Mouse (Mus musculus): ENCODE measurements around the gene Ahsg. TPM values are rescaled to one million over a fixed set of nuclear protein-coding genes. Genes with fewer than 3 reads are reported as not detected.
"Not testable (repeated sequence)": the region's sequence is repeated elsewhere in the genome, so short reads cannot be mapped to it uniquely, and the experiment has no call there.

The Ahsg gene
- total RNA-seq, 2 experiments from 2014 or later = not detected

DNA sequence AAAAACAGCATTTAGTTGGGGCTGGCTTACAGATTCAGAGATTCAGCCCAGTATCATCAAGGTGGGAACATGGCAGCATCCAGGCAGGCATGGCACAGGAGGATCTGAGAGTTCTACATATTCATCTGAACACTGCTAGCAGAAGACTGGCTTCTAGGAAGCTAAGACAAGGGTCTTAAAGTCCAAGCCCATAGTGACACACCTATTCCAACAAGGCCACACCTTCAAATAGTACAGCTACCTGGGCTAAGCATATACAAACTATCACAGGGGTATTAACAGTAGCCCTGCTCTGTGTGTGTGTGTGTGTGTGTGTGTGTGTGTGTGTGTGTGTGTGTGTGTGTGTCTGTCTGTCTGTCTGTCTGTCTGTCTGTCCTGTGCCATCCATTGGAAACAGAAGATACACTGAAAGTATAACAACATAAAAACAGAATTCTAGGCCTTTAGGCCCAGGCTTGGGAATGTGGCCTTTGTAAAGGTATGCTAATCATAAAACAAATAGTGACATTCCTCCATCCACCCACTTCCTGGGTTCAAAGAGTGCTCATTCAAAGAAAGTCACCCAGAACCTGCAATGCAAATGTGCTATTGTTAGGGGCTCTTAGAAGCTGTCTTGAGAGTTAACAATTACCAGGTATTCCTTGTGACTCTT is 50.9 kb downstream of the Ahsg start:
- not testable (repeated sequence) for DNase-seq

DNA sequence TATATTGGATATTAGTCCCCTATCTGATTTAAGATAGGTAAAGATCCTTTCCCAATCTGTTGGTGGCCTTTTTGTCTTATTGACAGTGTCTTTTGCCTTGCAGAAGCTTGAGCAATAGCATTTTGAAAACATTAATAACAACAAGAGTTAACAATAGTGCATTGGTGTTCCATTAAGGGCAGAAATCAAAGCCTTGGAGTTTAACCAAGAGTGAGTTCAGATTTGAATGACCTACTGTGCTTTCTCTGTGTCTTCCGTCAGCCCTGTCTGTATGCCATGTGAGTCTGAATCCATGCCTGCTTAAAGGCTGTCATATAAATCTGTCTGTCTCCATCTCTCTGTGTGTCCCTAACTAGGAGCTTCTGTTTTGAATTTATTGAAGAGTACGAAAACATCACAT is 56.3 kb downstream of the Ahsg start:
- DNase-seq = no peak

Other genes with a start within 250 kb of the Ahsg start
- 100 to 1,000 TPM; 211 TPM for gene Dgkg, start 234.1 kb upstream of the Ahsg start, total RNA-seq (2021)
- not detected for gene Crygs, start 79.7 kb upstream of the Ahsg start, total RNA-seq (2021)
- gene Tbccd1, start 33.6 kb upstream of the Ahsg start, total RNA-seq (2021) = 10 to 100 TPM; 15.2 to 15.8 TPM
- gene Dnajb11, start 33.4 kb upstream of the Ahsg start, total RNA-seq (2021) = 10 to 100 TPM; 69.9 to 82.3 TPM
- not detected for gene Fetub, start 27.1 kb downstream of the Ahsg start, total RNA-seq (2021)
- gene Hrg, start 59.8 kb downstream of the Ahsg start, total RNA-seq (2021) = not detected
- gene Kng2, start 138.2 kb downstream of the Ahsg start, total RNA-seq (2021) = not detected
- not detected for gene Kng1, start 166.6 kb downstream of the Ahsg start, total RNA-seq (2021)
- 100 to 1,000 TPM; 900 to 999 TPM for gene Eif4a2, start 216.2 kb downstream of the Ahsg start, total RNA-seq (2021)
- 1 to 10 TPM; 3.3 to 4.2 TPM for gene Rfc4, start 236.5 kb downstream of the Ahsg start, total RNA-seq (2021)

All from layer of hippocampus, postnatal 36 days (tissue).